Mouse (Mus musculus) ES-E14 (cell line): ENCODE measurements at regions not wholly inside any gene's neighbourhood (a gene's known extent, or its start where the extent isn't known, plus 50 kb on each side); places are given as distances from the start of the nearest gene placed in this dataset.

Experiments used
- CHD2 ChIP-seq: IDR thresholded peaks from 2 replicates; pipeline ENCODE4 v1.6.1; 2014; ENCODE audit warnings: mild to moderate bottlenecking, low read depth, low read length, inconsistent platforms
- HCFC1 ChIP-seq: IDR thresholded peaks from 2 replicates; pipeline ENCODE4 v1.6.1; 2012; ENCODE audit warnings: low read length, inconsistent platforms, borderline replicate concordance; ENCODE audit not compliant: insufficient read depth
- ZNF384 ChIP-seq: IDR thresholded peaks from 2 replicates; pipeline ENCODE4 v1.6.1; 2012; ENCODE audit warnings: low read depth, low read length, inconsistent platforms

- TF ChIP-seq CHD2 (no peak), HCFC1 (no peak), ZNF384 (no peak)
Measured at GRCm38 (mm10) chr10:91706816-91707215, 525.7 kb upstream of the Tmpo start.
